Mouse (Mus musculus) erythroblast, embryonic 14.5 days (primary cell): ENCODE results near the gene Fam217b. TPM values are rescaled to one million over a fixed set of nuclear protein-coding genes. Genes with fewer than 3 reads are reported as not detected.

Experiments
- H3K27me3 ChIP-seq: 2 replicates; pipeline ENCODE4 v1.6.1; 2012; ENCODE audit warnings: inconsistent platforms; ENCODE audit not compliant: control insufficient read depth
- H3K36me3 ChIP-seq: 2 replicates; pipeline ENCODE4 v1.6.1; 2012; ENCODE audit warnings: mild to moderate bottlenecking, inconsistent platforms; ENCODE audit not compliant: control insufficient read depth
- H3K4me1 ChIP-seq: 2 replicates; pipeline ENCODE4 v1.6.1; 2012; ENCODE audit warnings: inconsistent platforms; ENCODE audit not compliant: control insufficient read depth
- H3K4me3 ChIP-seq: replicated peaks from 2 replicates; pipeline ENCODE3; 2012; ENCODE audit warnings: moderate library complexity, mild to moderate bottlenecking, inconsistent platforms
- H3K9me3 ChIP-seq: 2 replicates; pipeline ENCODE4 v1.6.1; 2012; ENCODE audit warnings: low read length, inconsistent platforms, mixed read lengths; ENCODE audit not compliant: control insufficient read depth
- GATA1 ChIP-seq: IDR thresholded peaks from 2 replicates; pipeline ENCODE4 v1.6.1; 2012; ENCODE audit warnings: low read length, inconsistent platforms, mixed read lengths
- TAL1 ChIP-seq: IDR thresholded peaks from 3 replicates; pipeline ENCODE4 v1.6.1; 2012; ENCODE audit warnings: low read length, inconsistent platforms, mixed read lengths
- polyA plus RNA-seq: library from polyadenylated mRNA; stranded (reverse); fragments of >175 nt; gene quantifications from 2 replicates; pipeline ENCODE4 v1.2.3, GENCODE M21; 2012

The Fam217b gene
- polyA plus RNA-seq, result not detected in 2 replicates

DNA sequence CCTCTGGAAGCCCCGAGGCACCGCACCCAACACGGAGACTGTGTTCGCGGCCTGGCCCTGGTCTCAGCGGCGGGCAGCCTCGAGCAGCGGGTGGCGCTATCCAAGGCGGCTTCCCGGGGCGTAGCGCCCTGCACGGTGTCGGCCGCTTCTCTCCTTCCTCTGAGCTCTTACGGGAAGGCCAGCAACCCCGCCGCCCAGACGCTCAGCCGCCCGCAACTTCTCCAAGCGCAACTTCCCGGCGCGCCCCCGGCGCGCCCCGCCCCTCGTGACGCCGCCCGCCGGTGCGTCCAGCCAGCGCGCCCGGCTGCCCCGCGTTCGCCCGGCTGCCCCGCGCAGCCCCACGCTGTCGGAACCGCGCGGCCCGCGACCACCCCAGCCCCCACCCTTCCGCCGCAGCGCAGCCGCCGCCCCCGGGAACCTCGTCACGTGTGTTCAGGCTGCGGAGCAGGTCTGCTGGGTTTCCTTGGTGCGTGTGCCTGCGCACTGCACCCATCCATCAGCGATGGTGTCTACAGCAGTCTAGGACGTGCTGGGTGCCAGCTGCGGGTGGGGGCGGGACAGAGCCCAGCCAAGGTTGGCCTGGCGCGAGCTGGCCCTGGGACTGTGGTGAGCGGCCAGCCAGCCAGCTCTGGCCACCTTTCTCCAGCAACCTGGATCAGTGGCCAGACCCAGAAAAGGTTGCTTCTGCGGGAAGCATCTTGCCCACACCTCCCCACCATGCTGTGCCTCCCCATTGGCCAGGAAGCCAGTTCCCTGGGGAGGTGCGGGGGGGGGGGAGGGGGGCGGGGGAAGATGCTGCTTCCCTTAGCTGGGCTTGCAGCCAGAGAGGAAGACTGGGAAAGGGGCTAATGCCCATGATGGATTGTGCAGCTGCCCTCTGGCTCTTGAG is at the start of gene Fam217b, which contains the start of gene Ppp1r3d:
Gene Fam217b (plus strand): TSS at position 264 of the 889 bp plus-strand sequence.
Gene Ppp1r3d (minus strand): TSS at position 212 of the 889 bp plus-strand sequence.
- TF ChIP-seq TAL1, result no peak
- TF ChIP-seq GATA1, result no peak
- Histone ChIP-seq H3K27me3 (peaks cover 24% of the 10 kb centered on the region), H3K9me3 (no peaks in the 10 kb centered on the region; the same call in 1 of the 2 replicates), H3K4me1 (peaks cover 2% of the 10 kb centered on the region), H3K4me3 (peak within 1 kb of the TSS; percentile 45), H3K36me3 (no peaks in the 10 kb centered on the region)

DNA sequence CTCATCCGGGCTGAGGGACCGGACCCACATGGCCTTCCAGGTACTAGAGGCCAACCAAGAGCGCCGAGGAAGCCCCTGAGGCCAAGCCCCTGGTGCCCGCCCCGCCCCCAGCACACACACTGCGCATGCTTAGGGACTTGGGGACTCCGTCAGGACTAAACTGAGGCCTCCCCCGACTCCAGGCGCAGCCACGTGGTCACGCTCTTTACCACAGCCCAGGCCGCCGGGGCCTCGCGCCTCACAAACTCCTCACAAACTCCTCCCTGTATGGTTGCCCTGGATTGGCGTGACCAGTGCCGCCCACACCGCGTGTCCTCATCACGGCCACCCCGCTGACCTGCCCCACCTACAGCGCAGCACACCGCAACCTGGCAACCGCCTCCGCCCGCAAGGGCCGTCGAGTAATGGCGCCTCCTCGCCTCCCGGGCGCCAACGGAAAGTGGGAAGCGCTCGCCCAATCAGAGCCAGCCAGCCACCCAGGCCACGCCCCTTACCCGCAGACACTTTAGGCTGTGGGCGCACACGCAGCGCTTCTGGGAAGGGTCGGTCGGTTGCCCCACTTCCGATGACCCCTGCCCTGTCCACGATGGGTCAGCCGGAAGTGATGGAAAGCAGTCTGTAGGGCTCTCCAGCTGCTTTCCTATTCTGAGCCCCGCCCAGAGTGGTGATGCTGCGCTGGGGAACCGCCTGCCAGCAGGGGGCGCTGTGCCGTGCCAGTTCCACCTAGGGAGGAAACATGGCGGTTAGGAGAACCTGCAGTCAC is 7.1 kb upstream of the Fam217b start, which contains the start of gene Sycp2:
Gene Sycp2 (minus strand): TSS at position 633 of the 763 bp plus-strand sequence.
- H3K9me3 ChIP-seq, result peaks cover 11% of the 10 kb centered on the region
- no peaks in the 10 kb centered on the region; the same call in 1 of the 2 replicates for H3K27me3 ChIP-seq
- no peaks in the 10 kb centered on the region for H3K4me1 ChIP-seq
- TF ChIP-seq GATA1, result no peak
- TF ChIP-seq TAL1, result no peak
- H3K36me3 ChIP-seq, result no peaks in the 10 kb centered on the region
- H3K4me3 ChIP-seq, result no peak within 1 kb of the TSS

DNA sequence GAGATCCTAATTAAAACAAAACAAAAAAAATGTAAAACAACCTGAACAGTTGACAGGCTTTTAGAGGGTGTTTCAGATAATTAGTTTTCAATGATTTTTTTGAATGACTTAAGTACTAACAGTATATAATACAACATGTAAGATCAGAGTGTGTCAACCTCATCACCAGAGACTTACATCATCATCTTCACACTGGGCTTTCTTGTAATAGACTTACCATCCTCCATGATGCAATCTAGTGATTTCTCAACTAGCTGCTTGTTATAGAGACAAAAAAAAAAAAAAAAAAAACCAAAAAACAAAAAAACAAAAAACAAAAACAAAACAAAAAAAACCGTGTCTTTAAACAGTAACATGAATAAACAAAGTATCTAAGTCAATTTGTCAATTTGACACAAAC is 5.3 kb upstream of the Fam217b start:
- Histone ChIP-seq H3K4me3 (no peak overlapping the region), H3K4me1 (no peaks in the 10 kb centered on the region), H3K9me3 (peaks cover 11% of the 10 kb centered on the region), H3K36me3 (no peaks in the 10 kb centered on the region), H3K27me3 (peaks cover 14% of the 10 kb centered on the region)
- TF ChIP-seq GATA1 (no peak), TAL1 (no peak)

DNA sequence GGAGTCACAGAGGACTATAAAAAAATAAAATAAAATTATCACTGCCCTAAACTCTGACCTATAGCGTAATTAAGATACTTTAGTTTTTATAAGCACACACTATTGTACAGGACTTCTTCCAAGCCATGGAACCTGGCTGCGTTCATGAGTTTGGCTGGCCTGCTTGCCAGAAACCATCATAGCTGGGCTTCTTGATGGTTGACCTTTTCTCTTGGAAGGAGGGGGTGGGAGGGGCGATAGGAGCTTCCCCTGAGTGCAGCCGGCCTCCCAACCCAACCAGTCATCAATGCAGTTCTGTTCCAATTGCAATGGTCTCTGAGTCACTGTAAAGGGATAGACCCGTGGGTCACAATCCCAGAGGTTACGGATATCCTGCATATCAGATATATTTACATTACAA is 4.0 kb upstream of the Fam217b start:
- H3K4me3 ChIP-seq, result no peak overlapping the region
- H3K9me3 ChIP-seq, result peaks cover 11% of the 10 kb centered on the region
- H3K36me3 ChIP-seq, result no peaks in the 10 kb centered on the region
- H3K4me1 ChIP-seq, result peaks cover 2% of the 10 kb centered on the region
- H3K27me3 ChIP-seq, result peaks cover 24% of the 10 kb centered on the region
- TF ChIP-seq TAL1, result no peak

DNA sequence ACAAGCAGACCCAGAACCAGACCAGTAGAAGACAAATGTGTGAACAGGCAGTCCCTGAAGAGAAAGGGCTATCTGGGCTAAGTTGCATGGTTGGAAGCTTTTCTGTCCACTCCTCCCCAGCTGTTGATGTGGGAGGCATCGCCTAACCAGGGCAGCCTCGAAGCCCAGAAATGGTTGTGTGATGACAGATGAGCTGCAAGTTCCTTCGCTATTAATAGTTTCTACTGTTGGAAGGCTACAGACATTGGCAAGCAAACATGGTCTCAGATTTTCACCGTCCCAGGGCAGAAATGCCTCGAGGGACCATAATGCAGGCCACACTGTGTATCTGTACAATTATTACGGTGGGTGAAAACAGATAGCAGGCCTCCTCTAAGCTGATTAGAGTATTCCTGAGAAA is 1.7 kb upstream of the Fam217b start:
- no peak overlapping the region for H3K4me3 ChIP-seq
- TF ChIP-seq GATA1 (no peak), TAL1 (no peak)
- H3K9me3 ChIP-seq, result peaks cover 2% of the 10 kb centered on the region
- no peaks in the 10 kb centered on the region for H3K36me3 ChIP-seq
- H3K27me3 ChIP-seq, result peaks cover 24% of the 10 kb centered on the region
- peaks cover 2% of the 10 kb centered on the region for H3K4me1 ChIP-seq

DNA sequence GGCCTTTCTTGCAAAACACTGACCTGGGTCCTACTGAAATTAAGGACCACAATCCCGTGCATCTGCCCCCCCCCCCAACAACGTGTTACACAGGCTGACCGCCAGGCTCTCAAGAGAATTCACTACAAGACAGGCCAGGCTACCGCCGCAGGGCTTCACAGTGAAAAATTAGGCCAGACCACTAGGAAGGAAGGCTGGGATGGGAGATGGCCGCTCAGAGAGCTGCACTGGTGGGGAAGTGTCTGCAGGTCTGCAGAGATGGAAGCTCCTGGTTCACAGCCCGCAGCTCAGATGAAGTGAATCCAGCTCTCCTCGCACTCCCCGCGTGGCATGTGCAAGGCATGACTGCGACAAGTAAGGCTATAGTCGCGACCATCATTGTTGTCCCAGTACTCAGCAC is 1.2 kb upstream of the Fam217b start:
- Histone ChIP-seq H3K4me1 (peaks cover 2% of the 10 kb centered on the region), H3K4me3 (no peak overlapping the region), H3K27me3 (peaks cover 24% of the 10 kb centered on the region), H3K9me3 (no peaks in the 10 kb centered on the region; the same call in 1 of the 2 replicates), H3K36me3 (no peaks in the 10 kb centered on the region)
- TF ChIP-seq TAL1 (no peak), GATA1 (no peak)

DNA sequence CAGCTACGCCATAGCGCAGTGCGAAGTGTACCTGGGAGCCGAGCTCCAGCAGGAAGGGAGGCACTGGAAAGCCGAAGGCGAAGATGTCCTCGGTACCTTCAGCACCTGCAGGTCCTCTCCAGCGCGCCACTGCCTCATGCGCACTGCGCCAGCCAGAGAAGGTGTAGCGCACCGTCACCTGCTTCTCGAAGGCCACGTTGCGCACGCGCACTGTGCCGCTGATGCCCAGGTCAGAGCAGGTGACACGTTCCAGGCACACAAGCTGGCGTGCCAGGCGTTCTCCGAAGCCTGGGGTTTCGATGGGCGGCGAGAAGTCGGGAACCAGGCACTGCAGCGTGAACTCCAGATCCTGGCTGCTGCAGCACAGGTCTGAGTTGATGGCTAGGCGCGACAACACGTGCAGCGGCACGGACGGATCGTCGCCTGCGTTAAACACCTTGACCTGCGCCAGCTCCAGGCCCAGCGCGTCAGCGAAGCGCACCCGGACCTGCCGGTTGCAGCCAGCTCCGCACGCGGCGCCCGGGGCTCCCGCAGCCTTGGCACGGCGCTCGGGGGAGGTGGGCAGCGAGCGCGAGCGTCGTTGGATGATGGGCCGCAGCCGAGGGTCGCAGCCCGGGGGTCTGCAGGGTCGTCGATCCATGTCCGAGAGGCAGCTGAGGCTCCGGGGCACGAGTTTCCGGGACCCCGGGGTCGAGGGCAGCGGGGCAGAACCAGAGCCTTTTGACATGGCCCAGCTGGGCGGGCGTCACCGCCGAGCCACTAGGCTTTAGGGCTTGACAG is 653 bp upstream of the Fam217b start:
- no peaks in the 10 kb centered on the region; the same call in 1 of the 2 replicates for H3K9me3 ChIP-seq
- peaks cover 2% of the 10 kb centered on the region for H3K4me1 ChIP-seq
- TF ChIP-seq GATA1, result no peak
- no peak for TF ChIP-seq TAL1
- H3K36me3 ChIP-seq, result no peaks in the 10 kb centered on the region
- peaks cover 24% of the 10 kb centered on the region for H3K27me3 ChIP-seq
- H3K4me3 ChIP-seq, result peak overlapping the region; percentile 33

DNA sequence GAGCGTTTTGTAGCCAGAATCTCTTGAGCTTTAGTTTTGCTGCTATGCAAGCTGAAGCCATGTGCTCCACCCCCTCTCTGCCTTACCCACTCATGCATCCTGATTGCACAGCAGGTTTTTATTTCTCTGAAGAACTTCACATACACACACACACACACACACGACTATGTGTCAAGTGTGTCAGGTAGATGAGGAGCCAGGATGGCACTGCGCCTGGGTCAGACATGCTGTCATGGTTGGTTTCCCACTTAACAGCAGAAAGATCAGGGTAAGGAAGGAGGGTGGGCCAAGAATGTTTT is 775 bp downstream of the Fam217b start:
- no peaks in the 10 kb centered on the region; the same call in 1 of the 2 replicates for H3K9me3 ChIP-seq
- no peaks in the 10 kb centered on the region for H3K36me3 ChIP-seq
- H3K4me1 ChIP-seq, result peaks cover 2% of the 10 kb centered on the region
- no peak for TF ChIP-seq TAL1
- no peak for TF ChIP-seq GATA1
- H3K4me3 ChIP-seq, result no peak overlapping the region
- peaks cover 24% of the 10 kb centered on the region for H3K27me3 ChIP-seq

DNA sequence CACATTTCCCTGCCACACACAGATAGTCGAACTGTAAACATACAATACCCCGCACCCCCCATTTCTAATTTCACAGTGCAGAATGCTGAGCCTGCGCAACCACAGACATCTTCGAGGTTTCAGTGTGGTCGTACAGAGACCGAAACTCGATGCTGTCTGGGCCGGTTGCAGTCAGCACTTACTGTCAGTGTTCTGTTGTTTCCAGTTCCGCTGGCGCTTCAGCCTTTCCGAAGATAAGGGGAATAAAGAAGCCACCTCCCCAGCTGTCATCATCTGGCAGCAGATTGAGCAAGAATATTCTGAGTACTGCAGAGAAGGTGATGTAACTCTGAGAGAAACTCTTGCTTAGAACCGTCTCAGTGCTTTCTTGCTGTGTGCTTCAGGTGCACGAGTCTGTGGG is 2.1 kb downstream of the Fam217b start:
- peaks cover 24% of the 10 kb centered on the region for H3K27me3 ChIP-seq
- no peaks in the 10 kb centered on the region for H3K36me3 ChIP-seq
- TF ChIP-seq TAL1, result no peak
- TF ChIP-seq GATA1, result no peak
- peaks cover 2% of the 10 kb centered on the region for H3K4me1 ChIP-seq
- no peak overlapping the region for H3K4me3 ChIP-seq
- H3K9me3 ChIP-seq, result no peaks in the 10 kb centered on the region; the same call in 1 of the 2 replicates
